Mouse (Mus musculus): ENCODE results near the gene Tcirg1.

DNA sequence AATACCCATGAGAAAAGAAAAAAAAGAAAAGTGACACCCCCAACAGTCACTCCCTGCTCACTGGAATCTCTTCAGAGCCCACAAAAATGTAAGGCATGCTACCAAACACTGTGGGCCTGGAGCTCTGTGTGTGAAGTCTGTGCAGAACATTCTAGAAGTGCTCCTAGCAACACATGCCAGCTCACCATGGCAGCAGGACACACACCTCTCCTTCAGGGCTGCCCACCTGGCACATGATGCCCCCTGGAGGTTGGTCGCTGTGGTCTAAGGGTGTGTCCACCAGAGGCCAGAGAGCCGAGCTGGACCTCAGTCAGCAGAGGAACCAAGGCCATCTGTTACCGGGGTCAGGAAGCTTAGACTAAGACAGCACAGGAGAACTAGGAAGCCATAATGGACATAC lies 19.3 kb upstream of the Tcirg1 start:
- TF ChIP-seq POLR2A (IDR thresholded peaks at IDR 0.05; ENCODE audit: borderline replicate concordance, extremely low read depth, insufficient read depth, insufficient read length, poor library complexity, severe bottlenecking) (no peak), CTCF (IDR thresholded peaks at IDR 0.05; ENCODE audit: borderline replicate concordance, extremely low read depth, insufficient read depth, insufficient read length) (no peak)
